Mouse (Mus musculus) splenic B cell, adult 2 months (primary cell): Measurements from ENCODE around the gene Gvin1.
"Not testable (repeated sequence)": the region's sequence is repeated elsewhere in the genome, so short reads cannot be mapped to it uniquely, and the experiment has no call there.

Experiments used
- DNase-seq: peaks from one replicate; pipeline ENCODE4 v3.0.0-alpha.2; 2011; ENCODE audit warnings: low read depth, low spot score
- H3K27me3 ChIP-seq: 2 replicates; pipeline ENCODE4 v1.6.1; 2012; ENCODE audit warnings: mild to moderate bottlenecking, low read length, moderate library complexity, mixed read lengths; ENCODE audit not compliant: control insufficient read depth, poor library complexity, insufficient read depth, severe bottlenecking
- H3K36me3 ChIP-seq: 2 replicates; pipeline ENCODE4 v1.6.1; 2012; ENCODE audit warnings: mild to moderate bottlenecking, low read length, moderate library complexity, mixed read lengths; ENCODE audit not compliant: control insufficient read depth, poor library complexity, insufficient read depth, severe bottlenecking

Gene Gvin1

DNA sequence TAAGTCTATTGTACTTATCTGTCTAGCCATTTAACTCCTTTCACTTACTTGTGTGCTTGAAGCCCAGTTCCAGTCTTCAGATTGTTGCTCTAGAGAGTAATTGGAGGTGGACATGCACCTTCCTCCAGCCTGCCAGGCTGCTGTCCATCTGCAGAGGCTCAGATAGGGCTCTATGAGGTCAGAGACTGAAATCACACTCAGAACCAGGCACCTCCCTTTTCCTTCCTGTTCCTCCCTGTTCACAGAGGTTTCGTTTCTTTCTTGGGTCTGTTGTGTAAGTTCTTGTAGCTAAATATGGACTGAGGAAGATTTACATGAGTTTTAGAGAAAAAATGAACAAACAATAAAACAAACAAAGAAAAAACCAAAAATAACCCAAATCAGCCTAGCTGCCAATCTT lies at the start of gene Gvin1:
Gene Gvin1, minus strand, starts transcription at position 150 of the 400 bp plus-strand sequence.
- H3K36me3 ChIP-seq, H3K27me3 ChIP-seq, DNase-seq: not testable (repeated sequence)

DNA sequence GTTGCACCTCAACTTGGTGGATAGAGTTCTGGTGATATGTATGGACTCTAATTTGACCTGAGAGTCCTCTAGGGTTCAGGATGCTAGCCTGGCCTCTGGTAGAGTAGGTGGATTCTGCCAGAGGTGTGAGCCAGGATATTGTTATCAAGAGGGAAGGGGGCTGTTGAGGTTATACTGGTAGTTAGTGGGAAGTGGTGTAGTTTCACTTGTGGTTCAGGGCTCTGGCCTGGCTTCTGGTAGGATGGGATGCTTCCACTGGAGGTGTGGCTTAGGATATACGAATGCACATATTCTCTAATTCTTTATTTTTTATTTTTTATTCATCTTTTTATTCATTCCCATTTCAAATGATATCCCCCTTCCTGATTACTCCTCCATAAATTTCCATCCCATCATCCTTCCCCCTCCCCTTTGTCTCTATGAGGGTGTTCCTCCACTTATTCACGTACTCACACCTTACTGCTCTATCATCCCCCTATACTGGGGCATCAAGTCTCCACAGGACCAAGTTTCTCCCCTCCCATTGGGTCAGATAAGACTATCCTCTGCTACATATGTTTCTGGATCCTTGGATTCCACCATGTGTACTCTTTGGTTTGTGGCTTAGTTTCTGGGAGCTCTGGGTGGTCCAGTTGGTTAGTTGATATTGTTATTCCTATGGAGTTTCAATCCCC lies 36.9 kb upstream of the Gvin1 start:
- H3K36me3 ChIP-seq: no peaks in the 10 kb centered on the region
- no peak for DNase-seq
- H3K27me3 ChIP-seq: no peaks in the 10 kb centered on the region

DNA sequence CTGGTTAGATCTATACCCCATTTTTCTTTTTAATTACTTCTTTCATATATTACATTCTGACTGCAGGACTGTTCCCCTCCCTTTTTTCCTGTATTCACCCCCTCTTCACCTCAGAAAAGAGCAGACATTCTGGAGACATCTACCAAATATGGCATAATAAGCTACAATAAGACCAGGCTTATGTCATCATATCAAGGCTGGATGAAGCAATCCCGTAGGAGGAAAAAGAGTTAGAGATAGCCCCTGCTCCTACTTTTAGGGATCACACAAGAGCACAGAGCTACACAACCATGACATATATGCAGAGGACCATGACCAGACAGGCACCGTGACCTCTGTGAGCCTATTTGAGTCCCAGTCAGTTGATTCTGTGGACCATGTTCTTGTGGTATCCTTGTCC lies 33.8 kb upstream of the Gvin1 start:
- no peak for DNase-seq
- no peaks in the 10 kb centered on the region for H3K27me3 ChIP-seq
- no peaks in the 10 kb centered on the region for H3K36me3 ChIP-seq

DNA sequence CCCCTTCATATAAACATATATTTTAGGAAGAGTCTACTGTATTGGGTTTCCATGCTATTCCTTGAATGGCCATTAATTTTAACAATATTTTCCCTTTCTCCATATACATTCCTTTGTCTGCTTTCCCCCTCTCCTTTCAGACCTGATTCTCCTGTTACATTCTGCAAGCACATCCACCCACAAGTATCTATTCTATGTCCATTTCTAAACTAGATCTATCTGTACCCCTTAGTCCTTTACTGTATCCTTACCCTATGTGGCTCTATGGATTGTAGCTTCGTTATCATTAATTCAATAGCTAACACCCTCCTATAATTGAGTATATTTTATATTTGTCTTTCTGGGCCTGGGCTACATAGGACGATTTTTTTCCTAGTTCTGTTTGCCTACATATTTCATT lies 33.1 kb upstream of the Gvin1 start:
- Histone ChIP-seq H3K36me3 (no peaks in the 10 kb centered on the region), H3K27me3 (no peaks in the 10 kb centered on the region)
- DNase-seq: no peak

DNA sequence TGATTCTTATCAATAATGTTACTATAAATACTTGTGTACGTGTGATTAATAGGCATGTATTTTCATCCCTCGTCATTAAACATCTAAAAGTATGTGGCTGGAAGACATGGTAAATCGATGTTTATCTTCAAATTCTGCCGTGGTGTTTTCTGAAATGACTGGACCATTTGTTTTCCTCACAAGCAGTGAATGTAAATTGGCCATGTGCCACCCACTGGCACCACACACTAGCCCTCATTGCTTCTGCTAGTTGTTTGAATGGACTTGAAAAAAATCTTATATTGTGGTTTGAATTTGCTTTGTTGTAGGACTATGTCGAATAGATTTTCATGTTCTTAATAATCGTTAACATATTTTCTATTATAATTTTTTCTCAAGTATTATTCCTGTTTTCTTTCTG lies 30.5 kb upstream of the Gvin1 start:
- DNase-seq: no peak
- Histone ChIP-seq H3K36me3 (no peaks in the 10 kb centered on the region), H3K27me3 (no peaks in the 10 kb centered on the region)

DNA sequence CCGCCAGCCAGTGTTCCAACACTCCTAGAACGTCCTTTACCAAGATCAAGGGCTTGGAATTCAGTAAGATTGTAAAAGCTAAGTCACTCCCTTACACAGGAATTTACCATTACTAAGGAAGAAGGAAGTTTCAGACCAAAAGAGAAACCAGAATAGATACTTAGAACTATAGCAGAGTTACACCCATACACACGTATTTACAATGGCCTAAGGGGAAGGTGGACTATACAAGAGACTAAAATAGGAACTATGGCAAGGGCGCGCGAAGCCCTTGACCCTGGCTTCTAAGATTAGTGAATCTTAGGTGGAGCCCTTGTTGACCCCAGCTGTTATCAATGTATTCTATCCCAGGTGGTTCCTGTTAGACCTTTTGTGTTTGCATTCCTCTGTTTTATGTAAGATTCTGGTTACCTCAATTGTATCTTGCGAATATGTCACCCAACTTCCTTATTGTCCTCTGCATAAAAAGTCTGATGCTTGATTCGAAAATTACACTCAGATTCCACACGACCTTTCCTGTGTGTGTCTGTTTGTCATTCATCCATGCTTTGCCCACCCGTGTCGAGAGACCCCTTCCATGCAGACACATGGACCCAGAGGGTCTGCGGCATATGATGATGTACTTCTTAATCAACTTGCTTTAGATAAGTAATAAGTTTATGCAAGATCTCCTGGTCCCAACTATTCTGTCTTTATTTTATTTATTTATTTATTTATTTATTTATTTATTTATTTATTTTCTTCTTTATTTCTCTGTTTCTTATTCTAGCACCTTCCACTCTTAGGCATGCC lies 25.6 kb upstream of the Gvin1 start:
- H3K27me3 ChIP-seq, H3K36me3 ChIP-seq, DNase-seq: not testable (repeated sequence)

DNA sequence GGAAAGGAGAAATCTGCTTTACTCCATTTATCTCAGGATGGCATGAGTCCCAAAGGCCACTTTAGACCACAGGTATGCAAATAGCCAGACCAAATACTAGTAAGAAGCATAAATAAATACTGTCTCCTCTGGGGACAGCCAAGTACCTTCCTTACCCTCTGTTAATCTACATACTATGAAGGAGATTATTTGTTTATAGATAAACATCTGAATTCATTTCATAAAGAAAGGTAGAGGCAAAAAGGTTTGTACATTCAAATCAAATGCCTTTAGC lies 22.0 kb upstream of the Gvin1 start:
- Histone ChIP-seq H3K36me3 (no peaks in the 10 kb centered on the region), H3K27me3 (no peaks in the 10 kb centered on the region)
- DNase-seq: peak; percentile 46

DNA sequence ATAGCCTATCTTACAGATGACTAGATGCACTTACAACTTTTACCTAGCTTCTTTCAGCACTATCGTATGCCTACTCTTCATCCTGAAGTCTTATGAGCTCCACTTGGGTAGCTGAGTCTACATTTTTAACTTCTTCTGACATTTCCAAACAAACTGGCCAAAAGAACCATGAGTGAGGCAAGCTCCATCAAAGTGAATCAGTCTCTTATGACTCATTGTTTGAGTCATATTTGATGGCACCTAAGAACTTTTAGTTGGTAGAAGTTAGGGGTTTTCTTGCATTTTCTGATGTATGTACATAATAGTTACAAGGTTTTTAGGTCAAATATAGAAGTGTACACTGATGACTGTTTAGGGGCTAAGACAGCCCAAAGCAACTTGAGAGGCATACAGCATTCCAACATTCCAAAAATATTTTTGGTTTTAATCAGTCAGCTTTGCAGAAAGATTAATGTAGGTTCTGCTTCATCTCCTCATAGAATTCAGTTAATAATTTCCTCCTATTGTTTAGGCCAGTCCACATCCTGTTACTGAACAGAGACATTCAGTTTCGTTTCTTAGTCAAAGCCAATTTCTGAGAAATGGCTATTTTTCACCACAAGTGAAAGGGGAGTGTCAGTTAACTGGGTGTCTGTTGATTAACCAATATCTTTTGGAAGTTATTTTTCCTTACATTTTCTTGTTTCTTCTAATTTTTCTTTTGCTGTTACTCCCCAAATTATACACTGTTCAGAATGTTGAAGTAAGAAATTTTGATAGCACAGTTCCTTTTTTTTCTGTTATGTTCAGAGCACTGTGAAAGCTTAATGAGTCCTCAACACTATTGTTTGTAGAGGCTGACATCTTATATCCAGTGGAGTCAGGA lies 21.4 kb upstream of the Gvin1 start:
- Histone ChIP-seq H3K27me3 (no peaks in the 10 kb centered on the region), H3K36me3 (no peaks in the 10 kb centered on the region)
- DNase-seq: peak; percentile 80

DNA sequence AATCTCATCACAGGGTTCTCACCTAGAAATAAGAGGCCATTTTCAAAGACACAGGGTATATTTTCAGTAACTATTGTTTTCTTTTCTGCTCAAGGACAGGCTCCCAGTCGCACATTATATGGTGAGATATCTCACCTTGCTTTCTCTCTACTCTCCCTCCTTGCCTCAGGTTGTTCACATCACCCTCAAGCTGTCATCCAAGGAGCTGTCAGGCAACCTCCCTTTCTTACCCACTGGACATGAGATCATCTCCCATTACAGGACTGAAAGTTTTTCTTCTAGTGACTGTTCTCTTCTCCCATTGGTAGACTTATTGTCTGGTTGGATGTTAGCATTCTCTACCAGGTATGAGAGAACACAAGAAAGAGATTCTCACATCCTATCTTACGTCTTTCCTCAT lies 20.5 kb upstream of the Gvin1 start:
- Histone ChIP-seq H3K36me3 (no peaks in the 10 kb centered on the region), H3K27me3 (no peaks in the 10 kb centered on the region)
- DNase-seq: no peak

DNA sequence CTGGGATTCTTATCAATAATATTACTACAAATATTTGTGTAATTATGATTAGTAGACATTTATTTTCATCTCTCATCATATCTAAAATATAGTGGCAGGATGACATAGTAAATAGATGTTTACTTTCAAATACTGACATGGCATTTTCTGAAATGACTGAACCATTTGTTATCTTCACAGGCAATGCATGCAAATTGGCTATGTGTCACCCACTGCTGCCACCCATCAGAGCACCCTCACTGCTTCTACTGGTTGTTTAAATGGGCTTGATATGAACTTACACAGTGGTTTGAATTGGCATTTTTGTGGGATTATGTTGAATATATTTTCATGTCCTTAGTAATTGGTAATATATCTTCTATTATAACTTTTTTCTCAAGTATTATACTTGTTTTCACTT lies 784 bp upstream of the Gvin1 start:
- not testable (repeated sequence) for H3K36me3 ChIP-seq, DNase-seq, H3K27me3 ChIP-seq

DNA sequence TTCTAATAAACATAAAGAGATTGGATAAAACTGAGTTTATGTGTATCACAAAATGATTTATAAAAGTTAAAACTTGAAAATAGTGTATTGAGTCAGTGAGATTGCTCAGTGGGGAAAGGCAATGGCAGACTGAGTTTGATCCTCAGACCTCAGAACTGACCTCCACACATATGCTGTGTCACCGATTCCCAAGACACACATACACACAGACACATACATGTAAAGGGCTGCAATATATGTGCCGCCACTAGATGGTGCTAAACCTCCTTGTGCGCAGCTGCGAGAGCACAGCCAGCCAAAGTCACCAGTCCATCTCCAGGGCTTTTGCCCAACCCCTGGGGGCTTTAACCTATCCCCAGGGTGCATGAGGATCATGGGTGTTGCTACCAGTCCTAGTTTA lies 1.4 kb downstream of the Gvin1 start:
- H3K27me3 ChIP-seq, DNase-seq, H3K36me3 ChIP-seq: not testable (repeated sequence)

DNA sequence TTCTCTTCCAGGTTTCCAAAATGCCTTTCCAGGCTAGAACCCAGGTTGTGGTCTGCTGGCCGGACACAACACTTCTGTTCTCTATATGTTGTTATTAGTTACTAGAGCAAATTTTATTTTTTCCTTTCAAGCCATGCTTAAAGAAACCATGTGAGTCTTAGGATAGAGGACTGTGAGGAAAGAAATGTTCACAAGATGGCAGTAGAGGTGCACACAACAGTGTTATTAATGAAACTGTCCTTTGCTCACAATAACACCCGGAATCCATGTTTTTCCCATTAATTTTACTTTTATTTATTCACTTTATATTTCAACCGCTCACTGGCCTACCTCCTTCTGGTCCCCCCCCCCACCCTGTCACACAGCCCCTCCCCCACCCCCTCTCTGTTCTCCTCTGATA lies 8.5 kb downstream of the Gvin1 start:
- not testable (repeated sequence) for DNase-seq, H3K27me3 ChIP-seq, H3K36me3 ChIP-seq

DNA sequence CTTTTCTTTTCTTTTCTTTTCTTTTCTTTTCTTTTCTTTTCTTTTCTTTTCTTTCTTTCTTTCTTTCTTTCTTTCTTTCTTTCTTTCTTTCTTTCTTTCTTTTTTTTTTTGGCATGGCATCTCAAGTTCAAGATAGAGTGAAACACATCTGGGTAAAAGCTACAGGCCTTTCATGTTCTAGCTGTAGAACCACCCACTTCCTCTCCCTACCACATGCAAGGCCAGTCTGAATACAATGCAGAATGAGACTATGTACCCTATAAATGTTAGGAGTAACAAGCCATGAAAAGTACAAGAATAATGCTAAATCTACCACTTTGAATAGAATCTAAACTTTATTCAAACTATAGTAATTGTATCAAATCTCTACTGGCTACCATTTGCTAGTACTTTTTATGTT lies 38.1 kb downstream of the Gvin1 start:
- H3K36me3 ChIP-seq, H3K27me3 ChIP-seq, DNase-seq: not testable (repeated sequence)

DNA sequence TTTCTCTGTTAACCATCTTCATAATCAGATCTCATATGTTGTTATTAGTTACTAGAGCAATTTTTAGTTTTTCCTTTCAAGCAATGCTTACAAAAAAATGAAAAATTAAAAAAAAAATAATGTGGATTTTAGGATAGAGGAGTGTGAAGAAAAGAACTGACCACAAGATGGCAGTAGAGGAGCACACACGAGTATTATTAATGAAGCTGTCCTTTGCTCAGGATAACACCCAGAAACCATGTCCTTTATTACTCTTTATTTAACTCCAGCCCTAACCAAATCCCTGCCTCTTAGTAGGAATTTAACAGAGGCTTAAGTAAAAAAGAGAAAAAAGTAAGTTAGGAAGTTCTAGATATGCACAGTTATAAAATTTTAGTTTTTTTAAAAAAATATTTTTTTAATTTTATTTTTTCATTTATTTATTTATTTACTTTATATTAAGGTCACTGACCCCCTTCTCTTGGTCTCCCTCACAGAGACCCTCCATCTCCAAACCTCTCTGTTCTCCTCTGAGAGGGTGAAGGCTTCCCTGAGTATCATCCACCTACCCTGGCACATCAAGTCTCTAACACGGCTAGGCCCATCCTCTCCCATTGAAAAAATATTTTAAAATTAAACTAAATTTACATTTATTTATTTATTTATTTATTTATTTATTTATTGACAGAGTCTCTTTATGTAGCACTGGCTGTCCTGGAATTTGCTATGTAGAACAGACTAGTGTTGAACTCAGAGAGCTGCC lies 69.9 kb downstream of the Gvin1 start:
- H3K36me3 ChIP-seq, H3K27me3 ChIP-seq, DNase-seq: not testable (repeated sequence)
